Comparison of ENCODE assay signal across 8 mouse cellular contexts in the genomic region with DNA sequence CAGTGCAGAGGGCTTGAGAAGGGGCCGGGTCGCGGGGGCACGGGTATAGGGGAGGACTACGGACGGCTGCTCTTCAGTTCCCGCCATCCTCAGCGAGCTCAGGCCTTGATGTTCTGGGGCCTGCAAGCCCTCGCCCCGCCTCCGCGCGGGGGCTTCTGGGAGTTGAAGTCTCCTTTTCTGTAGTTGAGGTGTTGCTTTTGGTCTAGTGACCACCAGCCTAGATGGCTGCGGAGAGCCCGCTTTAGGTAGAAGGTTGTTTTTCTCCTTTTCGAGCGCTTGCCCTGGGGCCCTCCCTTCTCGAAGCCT. TPM values are rescaled to one million over a fixed set of nuclear protein-coding genes. Genes with fewer than 3 reads are reported as not detected.
DNase-seq lines count a peak whose midpoint lies in the region; ATAC-seq and TF ChIP-seq lines count a peak whose summit lies in the region.

No protein-coding gene starts in this region.

- H3K4me3 ChIP-seq in gastrocnemius, adult 2 months = peak overlapping the region; percentile 94
- peak overlapping the region; percentile 76 for H3K4me3 ChIP-seq in left cerebral cortex, adult 2 months
- H3K4me3 ChIP-seq in macrophage (ENCODE audit: inconsistent target) = peak overlapping the region; percentile 64

- intact Hi-C loops in gastrocnemius, adult 2 months (cut with DNase I) = no loop called here
- intact Hi-C loops in left cerebral cortex, adult 2 months (cut with DNase I) = loop anchor here (10.0 kb wide), 1 partner anchor 797 kb away; a partner anchor contains a TSS

- WGBS in macrophage (ENCODE audit: missing documents) = 1% methylated on average over 18 of the region's 18 CpGs

- H3K27ac ChIP-seq in gastrocnemius, adult 2 months = peak overlapping the region; percentile 92
- H3K27ac ChIP-seq in left cerebral cortex, adult 2 months = peak overlapping the region; percentile 83
- peak overlapping the region; percentile 51 for H3K27ac ChIP-seq in macrophage

- peaks cover 13% of the 10 kb centered on the region for H3K36me3 ChIP-seq in macrophage (ENCODE audit: inconsistent target)

- peak; percentile 96 for DNase-seq in ZHBTc4 (ENCODE audit: low read depth, low spot score)
- peak; percentile 91 for DNase-seq in gastrocnemius, adult 2 months
- peak; percentile 81 for DNase-seq in hindlimb bud, embryonic 11.5 days (ENCODE audit: extremely low spot score, low read depth, low spot score)
- peak; percentile 83 to 86 for DNase-seq in left cerebral cortex, adult 2 months (ENCODE audit: extremely low spot score in 1 of 2, low spot score in 2 of 2)
- peak; percentile 75 for DNase-seq in retina, postnatal 7 days (ENCODE audit: low read depth, low spot score)
- DNase-seq in urinary bladder, adult 2 months (ENCODE audit: low spot score) = peak; percentile 67

- H3K79me2 ChIP-seq in macrophage (ENCODE audit: inconsistent target) = peaks cover 53% of the 10 kb centered on the region

- no peak for TF ChIP-seq CTCF in gastrocnemius, adult 2 months (IDR thresholded peaks at IDR 0.05)
- TF ChIP-seq CTCF in left cerebral cortex, adult 2 months (IDR thresholded peaks at IDR 0.05) = no peak

- peak; percentile 65 for ATAC-seq in common myeloid progenitor, adult 5-6 weeks (replicated peaks; ENCODE audit: low read depth, poor library complexity, severe bottlenecking)

RNA-seq across cellular contexts. Expression of a gene that starts 0.5 kb away (rescaled TPM):
- 48.8 and 52.4 TPM in 2 replicates for total RNA-seq in common myeloid progenitor, adult 5-6 weeks (2017)
- 10 to 100 TPM; 11.9 to 14.5 TPM for total RNA-seq in gastrocnemius, adult 2 months (2021)
- 10 to 100 TPM; 37.2 to 41.8 TPM for total RNA-seq in left cerebral cortex, adult 2 months (2021)
- total RNA-seq in macrophage (2018; cell fraction: chromatin; rRNA removed) = 100 to 1,000 TPM in 3 of 26 experiments, 10 to 100 TPM in 23; 34.4 to 118 (median 72.4) TPM
- total RNA-seq in macrophage (2018; cell fraction: cytosol; rRNA removed) = 10 to 100 TPM; 16.1 to 41.2 (median 27.7) TPM
- total RNA-seq in macrophage (2018; cell fraction: nucleus; rRNA removed) = 100 to 1,000 TPM in 1 of 26 experiments, 10 to 100 TPM in 25; 33.7 to 110 (median 52.2) TPM
- polyA plus RNA-seq in macrophage (2018) = 17.7 to 22.1 TPM (median 21.7 TPM) in 3 replicates
- 18.1 and 18.5 TPM in 2 replicates for polyA plus RNA-seq in urinary bladder, adult 2 months (2012; rRNA removed)

RNA-seq across cellular contexts. Expression of a gene that starts 57.5 kb away (rescaled TPM):
- 0.32 TPM in 1 of 2 replicates, not detected in the other for total RNA-seq in common myeloid progenitor, adult 5-6 weeks (2017)
- under 1 TPM; 0.10 to 0.11 TPM for total RNA-seq in gastrocnemius, adult 2 months (2021)
- total RNA-seq in left cerebral cortex, adult 2 months (2021) = 10 to 100 TPM; 19.4 to 24.4 TPM
- total RNA-seq in macrophage (2018; cell fraction: chromatin; rRNA removed) = 1 to 10 TPM in 11 of 26 experiments, under 1 TPM in 14, not detected in 1; 0.08 to 2.4 (median 0.87) TPM
- under 1 TPM in 5 of 26 experiments, not detected in 21; 0.03 to 0.09 (median 0.05) TPM for total RNA-seq in macrophage (2018; cell fraction: cytosol; rRNA removed)
- 1 to 10 TPM in 2 of 26 experiments, under 1 TPM in 22, not detected in 2; 0.11 to 1.5 (median 0.48) TPM for total RNA-seq in macrophage (2018; cell fraction: nucleus; rRNA removed)
- 0.04 TPM in 1 of 3 replicates, not detected in the others for polyA plus RNA-seq in macrophage (2018)
- polyA plus RNA-seq in urinary bladder, adult 2 months (2012; rRNA removed) = 61.6 and 68.4 TPM in 2 replicates

Comparison
In these comparisons a context has a peak if more than half of its experiments do, and no peak if none do; other contexts are left out.
1. Peak in every context shown above with its lines: DNase-seq, ATAC-seq, H3K4me3 ChIP-seq and H3K27ac ChIP-seq.
2. RNA of a gene that starts 57.5 kb away (total RNA-seq): 19.4 to 24.4 TPM in left cerebral cortex, adult 2 months; 0.32 TPM in common myeloid progenitor, adult 5-6 weeks and 0.10 to 0.11 TPM in gastrocnemius, adult 2 months; every median in the first group is over 10 times any median in the second.